Mouse (Mus musculus): ENCODE data around the gene Sesn3.

DNA sequence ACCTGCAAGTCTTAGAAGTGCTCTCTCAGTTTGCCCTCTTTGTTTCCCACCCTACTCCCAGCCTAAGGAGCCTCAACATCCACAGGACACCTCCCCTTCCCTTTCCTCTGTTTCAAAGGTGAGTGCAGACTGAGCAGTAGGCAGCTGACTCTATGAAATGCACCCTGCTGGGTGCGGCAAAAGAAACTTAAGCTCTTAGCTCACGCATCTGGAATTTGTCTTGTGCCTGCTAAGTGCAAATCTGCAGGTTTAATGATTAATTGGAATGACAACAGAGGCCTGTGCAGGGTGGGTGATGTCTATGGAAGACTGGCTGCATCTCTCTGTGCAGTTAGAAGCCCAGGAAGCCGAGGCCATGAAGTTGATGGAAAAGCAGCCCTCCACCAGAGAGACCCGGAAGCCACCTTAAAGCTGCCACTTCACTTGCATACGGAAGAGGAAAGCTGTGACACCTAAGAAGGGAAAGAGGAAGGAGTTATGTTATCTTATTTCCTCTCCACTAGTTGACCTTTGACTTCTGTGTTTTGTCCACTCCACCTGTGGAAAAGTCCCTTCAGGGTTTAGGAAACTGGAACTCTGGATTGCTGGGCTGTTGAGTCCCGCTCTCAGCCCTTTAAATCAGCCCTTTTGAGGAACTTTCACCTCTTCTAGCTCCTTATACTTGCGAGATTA is 41.0 kb upstream of the Sesn3 start:
- TF ChIP-seq POLR2A (IDR thresholded peaks at IDR 0.05; ENCODE audit: low read depth, low read length) (no peak), CTCF (IDR thresholded peaks at IDR 0.05; ENCODE audit: borderline replicate concordance, insufficient read depth, low read length) (no peak)

Data from embryonic fibroblast, embryonic 13.5 days (primary cell).